Comparison of ENCODE assay signal across 8 mouse cellular contexts in genomic region chr7:121034701-121035141, GRCm38 (mm10). TPM values are rescaled to one million over a fixed set of nuclear protein-coding genes. Genes with fewer than 3 reads are reported as not detected.
DNase-seq lines count a peak whose midpoint lies in the region; ATAC-seq and TF ChIP-seq lines count a peak whose summit lies in the region.

No protein-coding gene starts in this region.

- peaks cover 14% of the 10 kb centered on the region for H3K4me1 ChIP-seq in E14TG2a.4 (replicated peaks; ENCODE audit: low read depth, low read length)
- no peaks in the 10 kb centered on the region for H3K4me1 ChIP-seq in brown adipose tissue, adult 24 weeks (ENCODE audit: control insufficient read depth, insufficient read depth, insufficient read length, low read length)
- H3K4me1 ChIP-seq in olfactory bulb, adult 2 months (ENCODE audit: control insufficient read depth, insufficient read depth, low read length) = no peaks in the 10 kb centered on the region

- H3K9me3 ChIP-seq in E14TG2a.4 (ENCODE audit: low read length) = no peaks in the 10 kb centered on the region

- no peaks in the 10 kb centered on the region for H3K27me3 ChIP-seq in E14TG2a.4 (ENCODE audit: insufficient read depth, low read length)

- no peak for TF ChIP-seq POLR2A in olfactory bulb, adult 2 months (IDR thresholded peaks at IDR 0.05; ENCODE audit: insufficient read depth, low read depth, low read length)

- peak; percentile 84 for DNase-seq in kidney, adult 18-20 months
- no peak for DNase-seq in kidney, adult 9 months
- DNase-seq in liver = peak; percentile 68
- no peak for DNase-seq in gastrocnemius, postnatal 25 days

- no peaks in the 10 kb centered on the region for H3K36me3 ChIP-seq in E14TG2a.4 (ENCODE audit: insufficient read depth, low read length)

- peak; percentile 20 for ATAC-seq in granulocyte monocyte progenitor cell, adult 5-6 weeks (replicated peaks; ENCODE audit: poor library complexity, severe bottlenecking)

- no peak for TF ChIP-seq CTCF in E14TG2a.4 (conservative IDR thresholded peaks at IDR 0.05; ENCODE audit: low read length)
- no peak for TF ChIP-seq CTCF in olfactory bulb, adult 2 months (IDR thresholded peaks at IDR 0.05; ENCODE audit: insufficient read depth, low read depth, low read length)

- peak overlapping the region; percentile 95 for H3K4me3 ChIP-seq in E14TG2a.4 (replicated peaks; ENCODE audit: low read length)
- peak overlapping the region; percentile 95 for H3K4me3 ChIP-seq in brown adipose tissue, adult 24 weeks (ENCODE audit: insufficient read depth, low read depth, low read length)
- peak overlapping the region; percentile 75 for H3K4me3 ChIP-seq in olfactory bulb, adult 2 months (ENCODE audit: insufficient read depth, low read depth, low read length)

- WGBS in olfactory bulb, adult 2 months = under 1% methylated on average over 61 of the region's 63 CpGs

- H3K27ac ChIP-seq in brown adipose tissue, adult 24 weeks (replicated peaks; ENCODE audit: low read depth, low read length) = peak overlapping the region; percentile 87
- H3K27ac ChIP-seq in olfactory bulb, adult 2 months (ENCODE audit: insufficient read depth, low read depth, low read length) = peak overlapping the region; percentile 70

RNA-seq across cellular contexts. Expression of gene Mettl9, which starts 0.5 kb away (rescaled TPM):
- 60.4 and 82.4 TPM in 2 replicates for polyA plus RNA-seq in brown adipose tissue, adult 24 weeks (2012; ENCODE audit: insufficient read depth, insufficient read length, missing spikeins)
- total RNA-seq in granulocyte monocyte progenitor cell, adult 5-6 weeks (2014; fragmentation: Nextera tagmentation) = 43.8 and 61.5 TPM in 2 replicates
- 62.1 and 72.0 TPM in 2 replicates for total RNA-seq in granulocyte monocyte progenitor cell, adult 5-6 weeks (2017)
- not detected in 2 replicates for polyA plus RNA-seq in olfactory bulb, adult 2 months (2012; ENCODE audit: insufficient read depth, insufficient read length, low replicate concordance, missing spikeins)
- 10 to 100 TPM; 20.1 to 21.4 TPM for total RNA-seq in gastrocnemius, postnatal 25 days (2021)

RNA-seq across cellular contexts. Expression of gene Igsf6, which starts 39.7 kb away (rescaled TPM):
- 2.6 and 2.7 TPM in 2 replicates for polyA plus RNA-seq in brown adipose tissue, adult 24 weeks (2012; ENCODE audit: insufficient read depth, insufficient read length, missing spikeins)
- 246 and 248 TPM in 2 replicates for total RNA-seq in granulocyte monocyte progenitor cell, adult 5-6 weeks (2014; fragmentation: Nextera tagmentation)
- total RNA-seq in granulocyte monocyte progenitor cell, adult 5-6 weeks (2017) = 341 and 374 TPM in 2 replicates
- polyA plus RNA-seq in olfactory bulb, adult 2 months (2012; ENCODE audit: insufficient read depth, insufficient read length, low replicate concordance, missing spikeins) = not detected in 2 replicates
- total RNA-seq in gastrocnemius, postnatal 25 days (2021) = under 1 TPM; 0.28 to 0.43 TPM

RNA-seq across cellular contexts. Expression of gene Otoa, which starts 46.7 kb away (rescaled TPM):
- not detected in 2 replicates for polyA plus RNA-seq in brown adipose tissue, adult 24 weeks (2012; ENCODE audit: insufficient read depth, insufficient read length, missing spikeins)
- total RNA-seq in granulocyte monocyte progenitor cell, adult 5-6 weeks (2014; fragmentation: Nextera tagmentation) = not detected in 2 replicates
- 0.17 and 0.21 TPM in 2 replicates for total RNA-seq in granulocyte monocyte progenitor cell, adult 5-6 weeks (2017)
- polyA plus RNA-seq in olfactory bulb, adult 2 months (2012; ENCODE audit: insufficient read depth, insufficient read length, low replicate concordance, missing spikeins) = not detected in 2 replicates
- total RNA-seq in gastrocnemius, postnatal 25 days (2021) = under 1 TPM; 0.13 to 0.33 TPM

RNA-seq across cellular contexts. Expression of gene Mfsd13b, which starts 52.4 kb away (rescaled TPM):
- polyA plus RNA-seq in brown adipose tissue, adult 24 weeks (2012; ENCODE audit: insufficient read depth, insufficient read length, missing spikeins) = not detected in 2 replicates
- total RNA-seq in granulocyte monocyte progenitor cell, adult 5-6 weeks (2014; fragmentation: Nextera tagmentation) = not detected in 2 replicates
- total RNA-seq in granulocyte monocyte progenitor cell, adult 5-6 weeks (2017) = not detected in 2 replicates
- not detected in 2 replicates for polyA plus RNA-seq in olfactory bulb, adult 2 months (2012; ENCODE audit: insufficient read depth, insufficient read length, low replicate concordance, missing spikeins)
- total RNA-seq in gastrocnemius, postnatal 25 days (2021) = not detected

RNA-seq across cellular contexts. Expression of gene Cdr2, which starts 52.6 kb away (rescaled TPM):
- polyA plus RNA-seq in brown adipose tissue, adult 24 weeks (2012; ENCODE audit: insufficient read depth, insufficient read length, missing spikeins) = 6.5 and 8.6 TPM in 2 replicates
- total RNA-seq in granulocyte monocyte progenitor cell, adult 5-6 weeks (2014; fragmentation: Nextera tagmentation) = 1.6 and 2.9 TPM in 2 replicates
- 1.7 and 2.8 TPM in 2 replicates for total RNA-seq in granulocyte monocyte progenitor cell, adult 5-6 weeks (2017)
- polyA plus RNA-seq in olfactory bulb, adult 2 months (2012; ENCODE audit: insufficient read depth, insufficient read length, low replicate concordance, missing spikeins) = not detected in 2 replicates
- 1 to 10 TPM; 4.4 to 5.0 TPM for total RNA-seq in gastrocnemius, postnatal 25 days (2021)

Comparison
In these comparisons a context has a peak if more than half of its experiments do, and no peak if none do; other contexts are left out.
1. DNase-seq: peak in kidney, adult 18-20 months (single experiment) and liver (single experiment); none in kidney, adult 9 months (single experiment) and gastrocnemius, postnatal 25 days (single experiment).
2. RNA of gene Igsf6, which starts 39.7 kb away (total RNA-seq): 246 to 374 TPM in granulocyte monocyte progenitor cell, adult 5-6 weeks; 0.28 to 0.43 TPM in gastrocnemius, postnatal 25 days; every median in the first group is over 100 times any median in the second.
3. Peak in every context shown above with its lines, with median percentiles within 50 percentile points of each other: H3K4me3 ChIP-seq.